Mouse (Mus musculus) layer of hippocampus, adult 8-10 months (tissue): Measurements from ENCODE around the gene Tdrd7. TPM values are rescaled to one million over a fixed set of nuclear protein-coding genes. Genes with fewer than 3 reads are reported as not detected.

ENCODE experiments used
- DNase-seq, 2 experiments: peaks; one replicate each; pipeline ENCODE4 v3.0.0; 2022; ENCODE audit warnings: low spot score in 2 of 2
- total RNA-seq, 4 experiments: library from RNA; stranded (reverse); gene quantifications; 2 replicates each; pipeline ENCODE4 v1.2.4; 2022

The Tdrd7 gene
- 10 to 100 TPM; 28.0 to 31.6 (median 29.1) TPM for total RNA-seq

- DNase-seq = no peak
Measured at GRCm38 (mm10) chr4:45964771-45965439, at the start of gene Tdrd7. Tdrd7 (plus strand) TSS chr4:45965334.

- no peak for DNase-seq
Measured at GRCm38 (mm10) chr4:45917091-45917490, 48.0 kb upstream of the Tdrd7 start.

- no peak for DNase-seq
Measured at GRCm38 (mm10) chr4:45921663-45922435, 43.3 kb upstream of the Tdrd7 start.

GRCm38 (mm10) chr4:45924011-45924410 lies 41.1 kb upstream of the Tdrd7 start:
- no peak for DNase-seq

- DNase-seq = no peak
Measured at GRCm38 (mm10) chr4:45928561-45928960, 36.6 kb upstream of the Tdrd7 start.

GRCm38 (mm10) chr4:45941628-45942044 lies 23.5 kb upstream of the Tdrd7 start:
- DNase-seq = peak in 1 of 2 experiments; percentile 9

GRCm38 (mm10) chr4:45947729-45948128 lies 17.4 kb upstream of the Tdrd7 start:
- DNase-seq = no peak

- no peak for DNase-seq
Measured at GRCm38 (mm10) chr4:45949109-45949848, 15.9 kb upstream of the Tdrd7 start.

- no peak for DNase-seq
Measured at GRCm38 (mm10) chr4:45951830-45952229, 13.3 kb upstream of the Tdrd7 start.

- DNase-seq = no peak
Measured at GRCm38 (mm10) chr4:45953025-45953919, 11.9 kb upstream of the Tdrd7 start.

- no peak for DNase-seq
Measured at GRCm38 (mm10) chr4:45955235-45955634, 9.9 kb upstream of the Tdrd7 start.

- no peak for DNase-seq
Measured at GRCm38 (mm10) chr4:45956131-45956530, 9.0 kb upstream of the Tdrd7 start.

GRCm38 (mm10) chr4:45956706-45957105 lies 8.4 kb upstream of the Tdrd7 start:
- no peak for DNase-seq

- no peak for DNase-seq
Measured at GRCm38 (mm10) chr4:45965737-45966447, 758 bp downstream of the Tdrd7 start.

GRCm38 (mm10) chr4:45966716-45967115 lies 1.6 kb downstream of the Tdrd7 start:
- no peak for DNase-seq

- no peak for DNase-seq
Measured at GRCm38 (mm10) chr4:45967479-45968341, 2.6 kb downstream of the Tdrd7 start.

GRCm38 (mm10) chr4:45969051-45969450 lies 3.9 kb downstream of the Tdrd7 start:
- DNase-seq = no peak

- DNase-seq = no peak
Measured at GRCm38 (mm10) chr4:45970048-45970560, 5.0 kb downstream of the Tdrd7 start.

- peak; percentile 93 to 98 for DNase-seq
Measured at GRCm38 (mm10) chr4:45971806-45972447, 6.8 kb downstream of the Tdrd7 start.
